Mouse (Mus musculus) bone marrow macrophage, adult 2 months (primary cell): ENCODE data around the gene Gm826.

Experiments
- CTCF ChIP-seq: IDR thresholded peaks from 2 replicates; pipeline ENCODE4 v1.5.1; 2012; ENCODE audit warnings: low read depth, mild to moderate bottlenecking, low read length, moderate library complexity
- POLR2A ChIP-seq: IDR thresholded peaks from 2 replicates; pipeline ENCODE4 v1.6.1; 2012; ENCODE audit warnings: mild to moderate bottlenecking, low read depth, low read length, borderline replicate concordance

- no peak for TF ChIP-seq CTCF
- TF ChIP-seq POLR2A, result no peak
These were observed 8.8 kb downstream of the Gm826 start for GRCm38 (mm10) chr2:160325105-160325644.
